Comparison of ENCODE assay signal across 8 mouse cellular contexts in genomic region chr17:45585725-45586448, GRCm38 (mm10). TPM values are rescaled to one million over a fixed set of nuclear protein-coding genes. Genes with fewer than 3 reads are reported as not detected.
A peak's percentile ranks its signal among the peaks of the same experiment; 100 is the strongest.
DNase-seq lines count a peak whose midpoint lies in the region; ATAC-seq lines count a peak whose summit lies in the region.

No protein-coding gene starts in this region.

- no peaks in the 10 kb centered on the region for H3K27me3 ChIP-seq in heart, embryonic 13.5 days (replicated peaks)
- no peaks in the 10 kb centered on the region for H3K27me3 ChIP-seq in hindbrain, embryonic 10.5 days (ENCODE audit: insufficient read depth, poor library complexity, severe bottlenecking)
- H3K27me3 ChIP-seq in midbrain, embryonic 10.5 days (ENCODE audit: low read depth, poor library complexity, severe bottlenecking) = no peaks in the 10 kb centered on the region

- peak overlapping the region; percentile 95 for H3K27ac ChIP-seq in heart, embryonic 13.5 days (replicated peaks)
- peak overlapping the region; percentile 81 for H3K27ac ChIP-seq in hindbrain, embryonic 10.5 days
- H3K27ac ChIP-seq in midbrain, embryonic 10.5 days (replicated peaks) = peak overlapping the region; percentile 85

- no peak for DNase-seq in heart, postnatal 36 days
- DNase-seq in ZHBTc4 (ENCODE audit: low read depth, low spot score) = peak; percentile 51
- DNase-seq in hindbrain, embryonic 10.5 days (ENCODE audit: low spot score) = no peak
- no peak for DNase-seq in midbrain, embryonic 10.5 days (ENCODE audit: low spot score)
- DNase-seq in urinary bladder, postnatal 14 days (ENCODE audit: low spot score) = no peak
- no peak for DNase-seq in urinary bladder, adult 18-20 months (ENCODE audit: low spot score in 2 of 2)
- no peak for DNase-seq in left cerebral cortex, postnatal 10 days (ENCODE audit: extremely low spot score in 1 of 2, low spot score in 2 of 2)

- peaks cover 7% of the 10 kb centered on the region; the same call in 1 of the 2 replicates for H3K9me3 ChIP-seq in heart, embryonic 13.5 days
- peaks cover 8% of the 10 kb centered on the region; the same call in 1 of the 2 replicates for H3K9me3 ChIP-seq in hindbrain, embryonic 10.5 days
- H3K9me3 ChIP-seq in midbrain, embryonic 10.5 days (replicated peaks) = peaks cover 8% of the 10 kb centered on the region; the same call in 1 of the 2 replicates

- peak overlapping the region; percentile 45; the same call in 1 of the 2 replicates for H3K4me2 ChIP-seq in heart, embryonic 13.5 days

- intact Hi-C loops in heart, postnatal 36 days (cut with DNase I) = loop anchor here (10.0 kb wide), 1 partner anchor 449 kb away; the partner anchor contains the start of gene Vegfa
- intact Hi-C loops in left cerebral cortex, postnatal 10 days (cut with DNase I) = no loop called here

- no peak overlapping the region for H3K4me3 ChIP-seq in heart, embryonic 13.5 days
- peak overlapping the region; percentile 9; the same call in 1 of the 2 replicates for H3K4me3 ChIP-seq in hindbrain, embryonic 10.5 days
- peak overlapping the region; percentile 7 for H3K4me3 ChIP-seq in midbrain, embryonic 10.5 days

- H3K4me1 ChIP-seq in heart, embryonic 13.5 days = peaks cover 46% of the 10 kb centered on the region
- H3K4me1 ChIP-seq in hindbrain, embryonic 10.5 days (replicated peaks) = peaks cover 37% of the 10 kb centered on the region
- H3K4me1 ChIP-seq in midbrain, embryonic 10.5 days = peaks cover 32% of the 10 kb centered on the region

- ATAC-seq in heart, embryonic 13.5 days (ENCODE audit: extremely low read depth, insufficient number of reproducible peaks, low FRiP score, low TSS enrichment) = no peak

- 63% methylated on average over 23 of the region's 23 CpGs for WGBS in heart, embryonic 13.5 days
- 65% methylated on average over 23 of the region's 23 CpGs for WGBS in hindbrain, embryonic 10.5 days
- WGBS in midbrain, embryonic 10.5 days = 61% methylated on average over 23 of the region's 23 CpGs

- H3K9ac ChIP-seq in heart, embryonic 13.5 days = peak overlapping the region; percentile 44

- H3K36me3 ChIP-seq in heart, embryonic 13.5 days = peaks cover 43% of the 10 kb centered on the region
- peaks cover 38% of the 10 kb centered on the region for H3K36me3 ChIP-seq in hindbrain, embryonic 10.5 days
- peaks cover 41% of the 10 kb centered on the region for H3K36me3 ChIP-seq in midbrain, embryonic 10.5 days

RNA-seq across cellular contexts. Expression of gene Hsp90ab1, which starts 12.8 kb away (rescaled TPM):
- 1,372 and 1,500 TPM in 2 replicates for polyA plus RNA-seq in heart, embryonic 13.5 days (2015; fragmentation: Nextera tagmentation; extraction: Ambion mirVana)
- 1,000 to 10,000 TPM; 1,126 to 1,337 TPM for total RNA-seq in heart, postnatal 36 days (2021)
- 1,585 and 2,006 TPM in 2 replicates for polyA plus RNA-seq in hindbrain, embryonic 10.5 days (2016; fragmentation: Nextera tagmentation; extraction: Ambion mirVana)
- polyA plus RNA-seq in midbrain, embryonic 10.5 days (2016; fragmentation: Nextera tagmentation; extraction: Ambion mirVana) = 1,780 and 2,044 TPM in 2 replicates
- total RNA-seq in left cerebral cortex, postnatal 10 days (2021) = 1,000 to 10,000 TPM; 1,675 to 1,723 TPM

RNA-seq across cellular contexts. Expression of gene Slc29a1, which starts 13.5 kb away (rescaled TPM):
- polyA plus RNA-seq in heart, embryonic 13.5 days (2015; fragmentation: Nextera tagmentation; extraction: Ambion mirVana) = 68.8 and 83.6 TPM in 2 replicates
- 10 to 100 TPM; 66.7 to 73.5 TPM for total RNA-seq in heart, postnatal 36 days (2021)
- polyA plus RNA-seq in hindbrain, embryonic 10.5 days (2016; fragmentation: Nextera tagmentation; extraction: Ambion mirVana) = 60.4 and 72.0 TPM in 2 replicates
- 62.9 and 70.6 TPM in 2 replicates for polyA plus RNA-seq in midbrain, embryonic 10.5 days (2016; fragmentation: Nextera tagmentation; extraction: Ambion mirVana)
- total RNA-seq in left cerebral cortex, postnatal 10 days (2021) = 10 to 100 TPM; 30.3 to 33.3 TPM

RNA-seq across cellular contexts. Expression of gene Mymx, which starts 16.0 kb away (rescaled TPM):
- polyA plus RNA-seq in heart, embryonic 13.5 days (2015; fragmentation: Nextera tagmentation; extraction: Ambion mirVana) = 0.37 and 0.45 TPM in 2 replicates
- not detected for total RNA-seq in heart, postnatal 36 days (2021)
- polyA plus RNA-seq in hindbrain, embryonic 10.5 days (2016; fragmentation: Nextera tagmentation; extraction: Ambion mirVana) = 0.62 TPM in 1 of 2 replicates, not detected in the other
- polyA plus RNA-seq in midbrain, embryonic 10.5 days (2016; fragmentation: Nextera tagmentation; extraction: Ambion mirVana) = 0.21 and 0.39 TPM in 2 replicates
- total RNA-seq in left cerebral cortex, postnatal 10 days (2021) = not detected

RNA-seq across cellular contexts. Expression of gene Slc35b2, which starts 22.2 kb away (rescaled TPM):
- polyA plus RNA-seq in heart, embryonic 13.5 days (2015; fragmentation: Nextera tagmentation; extraction: Ambion mirVana) = 91.8 and 94.9 TPM in 2 replicates
- total RNA-seq in heart, postnatal 36 days (2021) = 10 to 100 TPM; 27.6 to 32.7 TPM
- polyA plus RNA-seq in hindbrain, embryonic 10.5 days (2016; fragmentation: Nextera tagmentation; extraction: Ambion mirVana) = 121 TPM in 2 replicates
- 122 and 124 TPM in 2 replicates for polyA plus RNA-seq in midbrain, embryonic 10.5 days (2016; fragmentation: Nextera tagmentation; extraction: Ambion mirVana)
- total RNA-seq in left cerebral cortex, postnatal 10 days (2021) = 10 to 100 TPM; 43.8 to 46.7 TPM

RNA-seq across cellular contexts. Expression of gene Nfkbie, which starts 30.4 kb away (rescaled TPM):
- 2.7 TPM in 2 replicates for polyA plus RNA-seq in heart, embryonic 13.5 days (2015; fragmentation: Nextera tagmentation; extraction: Ambion mirVana)
- total RNA-seq in heart, postnatal 36 days (2021) = 1 to 10 TPM; 1.4 to 1.5 TPM
- 8.3 and 9.7 TPM in 2 replicates for polyA plus RNA-seq in hindbrain, embryonic 10.5 days (2016; fragmentation: Nextera tagmentation; extraction: Ambion mirVana)
- 8.6 and 9.2 TPM in 2 replicates for polyA plus RNA-seq in midbrain, embryonic 10.5 days (2016; fragmentation: Nextera tagmentation; extraction: Ambion mirVana)
- total RNA-seq in left cerebral cortex, postnatal 10 days (2021) = 1 to 10 TPM; 2.5 to 2.6 TPM
